Mouse (Mus musculus): ENCODE results near the gene Fcgr3. TPM values are rescaled to one million over a fixed set of nuclear protein-coding genes. Genes with fewer than 3 reads are reported as not detected.

Fcgr3 gene
- total RNA-seq, 2 experiments from 2014 or later: 384 to 474 TPM

- peak; percentile 58 for ATAC-seq (replicated peaks; ENCODE audit: poor library complexity)
These were observed 7.5 kb downstream of the Fcgr3 start for GRCm38 (mm10) chr1:171057253-171057652.

GRCm38 (mm10) chr1:171053305-171053704 is 11.4 kb downstream of the Fcgr3 start:
- ATAC-seq (replicated peaks; ENCODE audit: poor library complexity): peak; percentile 50

GRCm38 (mm10) chr1:171050774-171051173 is 14.0 kb downstream of the Fcgr3 start:
- ATAC-seq (replicated peaks; ENCODE audit: poor library complexity): peak; percentile 39

- ATAC-seq (replicated peaks; ENCODE audit: poor library complexity): no peak
These were observed 15.5 kb downstream of the Fcgr3 start for GRCm38 (mm10) chr1:171049263-171049662.

GRCm38 (mm10) chr1:171046501-171046900 is 18.2 kb downstream of the Fcgr3 start:
- ATAC-seq (replicated peaks; ENCODE audit: poor library complexity): no peak

GRCm38 (mm10) chr1:171045079-171045465 is 19.7 kb downstream of the Fcgr3 start:
- ATAC-seq (replicated peaks; ENCODE audit: poor library complexity): no peak

GRCm38 (mm10) chr1:171044365-171045078 is 20.2 kb downstream of the Fcgr3 start:
- ATAC-seq (replicated peaks; ENCODE audit: poor library complexity): peak; percentile 89

- ATAC-seq (replicated peaks; ENCODE audit: poor library complexity): no peak
These were observed 21.1 kb downstream of the Fcgr3 start for GRCm38 (mm10) chr1:171043594-171044153.

GRCm38 (mm10) chr1:171039880-171040279 is 24.9 kb downstream of the Fcgr3 start:
- ATAC-seq (replicated peaks; ENCODE audit: poor library complexity): no peak

- no peak for ATAC-seq (replicated peaks; ENCODE audit: poor library complexity)
These were observed 25.6 kb downstream of the Fcgr3 start for GRCm38 (mm10) chr1:171039135-171039534.

GRCm38 (mm10) chr1:171037861-171038721 is 26.6 kb downstream of the Fcgr3 start:
- ATAC-seq (replicated peaks; ENCODE audit: poor library complexity): peak; percentile 45

- ATAC-seq (replicated peaks; ENCODE audit: poor library complexity): peak; percentile 37
These were observed 28.0 kb downstream of the Fcgr3 start for GRCm38 (mm10) chr1:171036550-171037324.

GRCm38 (mm10) chr1:171035611-171036010 is 29.1 kb downstream of the Fcgr3 start:
- ATAC-seq (replicated peaks; ENCODE audit: poor library complexity): no peak

GRCm38 (mm10) chr1:171034201-171034600 is 30.5 kb downstream of the Fcgr3 start:
- no peak for ATAC-seq (replicated peaks; ENCODE audit: poor library complexity)

- peak; percentile 49 for ATAC-seq (replicated peaks; ENCODE audit: poor library complexity)
These were observed 31.0 kb downstream of the Fcgr3 start for GRCm38 (mm10) chr1:171033756-171034155.

- 0 out of 2 replicates have a peak, but pooled peaks have one; percentile 0 for ATAC-seq (replicated peaks; ENCODE audit: poor library complexity)
These were observed 31.5 kb downstream of the Fcgr3 start for GRCm38 (mm10) chr1:171033196-171033595.

GRCm38 (mm10) chr1:171032691-171033090 is 32.0 kb downstream of the Fcgr3 start:
- ATAC-seq (replicated peaks; ENCODE audit: poor library complexity): no peak

GRCm38 (mm10) chr1:171031752-171032151 is 33.0 kb downstream of the Fcgr3 start:
- peak; percentile 46 for ATAC-seq (replicated peaks; ENCODE audit: poor library complexity)

- no peak for ATAC-seq (replicated peaks; ENCODE audit: poor library complexity)
These were observed 45.3 kb downstream of the Fcgr3 start for GRCm38 (mm10) chr1:171019311-171019950.

GRCm38 (mm10) chr1:171018737-171019136 is 46.0 kb downstream of the Fcgr3 start, which contains the start of gene Fcgr4:
Fcgr4 (plus strand) TSS chr1:171018920.
- peak; percentile 23 for ATAC-seq (replicated peaks; ENCODE audit: poor library complexity)
